Mouse (Mus musculus) stomach, embryonic 14.5 days (tissue): ENCODE data around the gene Unc93a2. TPM values are rescaled to one million over a fixed set of nuclear protein-coding genes. Genes with fewer than 3 reads are reported as not detected.
"Not testable (repeated sequence)": the region's sequence is repeated elsewhere in the genome, so short reads cannot be mapped to it uniquely, and the experiment has no call there.

ENCODE experiments used
- ATAC-seq: fragments of 200-750 bp; cut with Nextera tagmentation; 2 replicates; pipeline ENCODE4 v1.8.0; 2017; ENCODE audit warnings: low read depth, moderate TSS enrichment; ENCODE audit not compliant: insufficient number of reproducible peaks, insufficient read depth, low FRiP score
- H3K27ac ChIP-seq: fragments of 300-500 bp; sonication (generic); 2 replicates; pipeline ENCODE4 v1.5.1; 2014; ENCODE audit warnings: mild to moderate bottlenecking, low read length, moderate library complexity, mixed read lengths
- H3K27me3 ChIP-seq: fragments of 300-500 bp; sonication (generic); 2 replicates; pipeline ENCODE4 v1.6.1; 2014; ENCODE audit warnings: low read length, control low read depth, mixed read lengths; ENCODE audit not compliant: control insufficient read depth, insufficient read depth
- H3K36me3 ChIP-seq: fragments of 300-500 bp; sonication (generic); 2 replicates; pipeline ENCODE4 v1.6.1; 2014; ENCODE audit warnings: mild to moderate bottlenecking, control low read depth, low read length, moderate library complexity, mixed read lengths; ENCODE audit not compliant: control insufficient read depth, insufficient read depth
- H3K4me1 ChIP-seq: fragments of 300-500 bp; sonication (generic); 2 replicates; pipeline ENCODE4 v1.6.1; 2014; ENCODE audit warnings: low read length, control low read depth, mixed read lengths; ENCODE audit not compliant: control insufficient read depth, insufficient read depth
- H3K4me2 ChIP-seq: fragments of 300-500 bp; sonication (generic); replicated peaks from 2 replicates; pipeline ENCODE4 v1.6.1; 2014; ENCODE audit warnings: low read depth, low read length, control low read depth
- H3K4me3 ChIP-seq: fragments of 300-500 bp; sonication (generic); 2 replicates; pipeline ENCODE4 v1.5.1; 2014; ENCODE audit warnings: low read depth, low read length, control low read depth
- H3K9ac ChIP-seq: fragments of 300-500 bp; sonication (generic); replicated peaks from 2 replicates; pipeline ENCODE4 v1.6.1; 2014; ENCODE audit warnings: low read depth, mild to moderate bottlenecking, control low read depth, low read length, moderate library complexity, mixed read lengths
- H3K9me3 ChIP-seq: fragments of 300-500 bp; sonication (generic); 2 replicates; pipeline ENCODE4 v1.6.1; 2016; ENCODE audit warnings: low read depth, low read length, control low read depth; ENCODE audit not compliant: control insufficient read depth
- WGBS: fragments of 180-500 bp; shearing (Covaris S2); extraction: QIAGEN DNeasy Blood & Tissue Kit; methylation state at CpG from one replicate; pipeline ENCODE4 v1.1.7; 2014; 5-methylcytosine and 5-hydroxymethylcytosine counted together
- polyA plus RNA-seq: library from polyadenylated mRNA; unstranded; fragments of >200 nt; fragmentation: Nextera tagmentation; extraction: Ambion mirVana; gene quantifications from 2 replicates; pipeline ENCODE4 v1.2.1, GENCODE M21; 2014

The Unc93a2 gene
- polyA plus RNA-seq, 1 experiment from 2014 or later = not detected

GRCm38 (mm10) chr17:7319789-7320188, 65.5 kb downstream of the Unc93a2 start:
- H3K9me3 ChIP-seq, H3K4me3 ChIP-seq, H3K9ac ChIP-seq, ATAC-seq, H3K4me1 ChIP-seq, H3K4me2 ChIP-seq, H3K27ac ChIP-seq, H3K27me3 ChIP-seq, H3K36me3 ChIP-seq: not testable (repeated sequence)
- 75% methylated on average over 6 of the region's 6 CpGs for WGBS

- H3K9me3 ChIP-seq, H3K27ac ChIP-seq, H3K27me3 ChIP-seq, H3K4me2 ChIP-seq, ATAC-seq, H3K36me3 ChIP-seq, H3K4me3 ChIP-seq, H3K9ac ChIP-seq, H3K4me1 ChIP-seq: not testable (repeated sequence)
- WGBS = 87% methylated on average over 6 of the region's 8 CpGs
These were observed 69.4 kb downstream of the Unc93a2 start for GRCm38 (mm10) chr17:7315693-7316382.

Other genes starting within 250 kb of the Unc93a2 start
- 11.7 and 14.7 TPM in 2 replicates for gene Rps6ka2, start 215.3 kb downstream of the Unc93a2 start, polyA plus RNA-seq
- not detected in 2 replicates for gene Tcp10a, start 60.8 kb downstream of the Unc93a2 start, polyA plus RNA-seq
- gene Ttll2, start 32.8 kb downstream of the Unc93a2 start, polyA plus RNA-seq = not detected in 2 replicates
- gene Gm49630, start 13.5 kb downstream of the Unc93a2 start, polyA plus RNA-seq = not detected in 2 replicates